Mouse (Mus musculus) liver (tissue): ENCODE data around the gene Zfp664.

ENCODE experiments used
- DNase-seq: peaks from one replicate; pipeline ENCODE4 v3.0.0-alpha.2; 2020; ENCODE audit warnings: mixed read lengths

The Zfp664 gene

GRCm38 (mm10) chr5:124873096-124873495 is 10.6 kb downstream of the Zfp664 start:
- DNase-seq: no peak

GRCm38 (mm10) chr5:124873890-124874601 is 11.6 kb downstream of the Zfp664 start:
- no peak for DNase-seq

GRCm38 (mm10) chr5:124879251-124879650 is 16.8 kb downstream of the Zfp664 start:
- DNase-seq: no peak

- DNase-seq: no peak
Observed at GRCm38 (mm10) chr5:124879801-124880200, 17.3 kb downstream of the Zfp664 start.

- DNase-seq: no peak
Observed at GRCm38 (mm10) chr5:124883877-124884276, 21.4 kb downstream of the Zfp664 start.

GRCm38 (mm10) chr5:124888661-124889060 is 26.2 kb downstream of the Zfp664 start:
- no peak for DNase-seq

- no peak for DNase-seq
Observed at GRCm38 (mm10) chr5:124891921-124892370, 29.5 kb downstream of the Zfp664 start.

- no peak for DNase-seq
Observed at GRCm38 (mm10) chr5:124896135-124896534, 33.6 kb downstream of the Zfp664 start.

GRCm38 (mm10) chr5:124899945-124900631 is 37.6 kb downstream of the Zfp664 start:
- DNase-seq: peak; percentile 77

- no peak for DNase-seq
Observed at GRCm38 (mm10) chr5:124900738-124901490, 38.4 kb downstream of the Zfp664 start.

GRCm38 (mm10) chr5:124901675-124902074 is 39.2 kb downstream of the Zfp664 start:
- no peak for DNase-seq

- no peak for DNase-seq
Observed at GRCm38 (mm10) chr5:124902195-124902594, 39.7 kb downstream of the Zfp664 start.

- no peak for DNase-seq
Observed at GRCm38 (mm10) chr5:124903852-124904251, 41.4 kb downstream of the Zfp664 start.

GRCm38 (mm10) chr5:124906890-124907289 is 44.4 kb downstream of the Zfp664 start:
- DNase-seq: no peak

- DNase-seq: peak; percentile 72
Observed at GRCm38 (mm10) chr5:124908860-124909259, 46.4 kb downstream of the Zfp664 start.

GRCm38 (mm10) chr5:124912276-124912675 is 49.8 kb downstream of the Zfp664 start:
- DNase-seq: no peak

GRCm38 (mm10) chr5:124912946-124913933 is 50.7 kb downstream of the Zfp664 start:
- DNase-seq: no peak

- DNase-seq: no peak
Observed at GRCm38 (mm10) chr5:124919798-124920197, 57.3 kb downstream of the Zfp664 start.

- DNase-seq: no peak
Observed at GRCm38 (mm10) chr5:124921410-124921809, 58.9 kb downstream of the Zfp664 start.

- no peak for DNase-seq
Observed at GRCm38 (mm10) chr5:124922356-124923352, 60.2 kb downstream of the Zfp664 start.
